Mouse (Mus musculus) heart, adult 2 months (tissue): Measurements from ENCODE around the gene A630095N17Rik.

Source experiments
- CTCF ChIP-seq: fragments of 200-600 bp; IDR thresholded peaks from 2 replicates; pipeline ENCODE4 v1.8.1; 2022; ENCODE audit warnings: antibody characterized with exemption, mild to moderate bottlenecking, moderate library complexity
- EP300 ChIP-seq: fragments of 200-500 bp; IDR thresholded peaks from 2 replicates; pipeline ENCODE4 v1.6.1; 2011; ENCODE audit warnings: low read depth, low read length, control low read depth; ENCODE audit not compliant: insufficient read depth
- POLR2A ChIP-seq: fragments of 200-500 bp; IDR thresholded peaks from 2 replicates; pipeline ENCODE4 v1.6.1; 2011; ENCODE audit warnings: mild to moderate bottlenecking, low read depth, low read length, control low read depth; ENCODE audit not compliant: insufficient read depth

DNA sequence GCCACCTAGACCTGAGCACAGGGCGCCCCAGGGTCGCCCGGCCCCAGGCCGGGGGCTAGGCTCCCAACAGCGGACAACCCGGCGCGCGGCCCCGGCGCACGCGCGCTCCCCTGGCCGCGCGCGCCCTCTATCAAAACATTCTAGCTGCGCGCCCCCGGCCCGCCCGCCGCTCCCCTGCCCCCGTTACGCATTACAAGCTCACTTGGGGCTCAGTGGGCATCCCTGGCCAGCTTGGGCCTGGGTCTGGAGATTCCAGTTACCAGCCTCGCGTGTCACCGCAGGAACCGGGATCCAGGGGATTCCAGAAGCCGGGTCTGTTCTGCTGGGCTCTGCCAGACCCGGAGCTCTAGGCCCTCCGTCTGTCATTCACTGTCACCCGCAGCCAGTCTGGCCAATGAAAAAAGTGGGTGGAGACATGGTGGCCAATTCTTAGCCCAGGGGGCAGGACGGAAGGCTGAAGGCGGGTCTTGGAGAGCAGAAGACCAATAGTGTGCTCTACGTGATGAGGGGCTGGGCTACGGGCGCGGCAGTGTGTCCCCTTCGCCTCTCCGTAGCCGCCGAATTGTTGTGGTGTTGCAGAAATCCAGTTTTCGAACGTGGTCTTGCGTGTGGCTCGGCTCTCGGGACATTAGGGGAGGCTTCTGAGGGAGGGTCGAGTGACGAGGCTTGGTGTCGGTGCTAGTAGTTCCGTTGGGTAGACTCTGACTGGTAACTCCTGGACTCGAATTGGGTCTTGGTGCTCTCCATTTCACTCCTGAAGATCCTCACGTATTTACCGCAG lies 40.1 kb downstream of the A630095N17Rik start, which contains the start of the genes Ankzf1 and Atg9a:
- TF ChIP-seq EP300: peak; percentile 68
- TF ChIP-seq CTCF: peak; percentile 5; the same call in 1 of the 2 replicates
- peak; percentile 92 for TF ChIP-seq POLR2A
